Mouse (Mus musculus) adrenal gland, adult 18-20 months (tissue): ENCODE measurements around the gene Odf2. TPM values are rescaled to one million over a fixed set of nuclear protein-coding genes. Genes with fewer than 3 reads are reported as not detected.

Experiments
- microRNA-seq, 2 experiments: library from miRNA; unstranded; fragments of <30 nt; microRNA quantifications; one replicate each; pipeline ENCODE4 v1.2.0; 2021; ENCODE audit warnings: borderline number of aligned reads in 2 of 2
- total RNA-seq, 2 experiments: library from RNA; stranded (reverse); gene quantifications; 1 replicate in 1 of 2; 2 replicates in 1 of 2; pipeline ENCODE4 v1.2.3; 2021

Odf2 gene
- total RNA-seq, 2 experiments from 2014 or later = 28.2 to 36.4 TPM

Small RNA genes within 50 kb of the gene (microRNA-seq; reads per million reads assigned to microRNA genes)
- gene Mir219a-2 (0 reads per million in 2 experiments), gene Mir219b (0 reads per million in 2 experiments)

Other genes starting within 250 kb of the Odf2 start
- not detected for gene Gm13420, start 137.5 kb upstream of the Odf2 start, total RNA-seq
- gene Gm13547, start 129.9 kb upstream of the Odf2 start, total RNA-seq = not detected
- gene Coq4, start 101.7 kb upstream of the Odf2 start, total RNA-seq = 10 to 100 TPM; 21.0 to 23.4 TPM
- 10 to 100 TPM; 31.1 to 31.4 TPM for gene Trub2, start 100.7 kb upstream of the Odf2 start, total RNA-seq
- 10 to 100 TPM; 27.4 to 40.6 TPM for gene Slc27a4, start 86.6 kb upstream of the Odf2 start, total RNA-seq
- 10 to 100 TPM; 36.2 to 43.9 TPM for gene Urm1, start 69.1 kb upstream of the Odf2 start, total RNA-seq
- 10 to 100 TPM in 1 of 2 experiments, 1 to 10 TPM in 1; 8.4 to 11.7 TPM for gene Cercam, start 20.1 kb upstream of the Odf2 start, total RNA-seq
- gene Gle1, start 46.2 kb downstream of the Odf2 start, total RNA-seq = 10 to 100 TPM; 28.1 to 30.8 TPM
- gene Sptan1, start 76.3 kb downstream of the Odf2 start, total RNA-seq = 100 to 1,000 TPM; 191 to 224 TPM
- gene Wdr34, start 159.7 kb downstream of the Odf2 start, total RNA-seq = 10 to 100 TPM; 15.9 to 18.3 TPM
- gene Set, start 168.2 kb downstream of the Odf2 start, total RNA-seq = 100 to 1,000 TPM; 210 to 272 TPM
- gene Pkn3, start 188.5 kb downstream of the Odf2 start, total RNA-seq = 1 to 10 TPM; 5.6 to 6.2 TPM
- 10 to 100 TPM in 1 of 2 experiments, 1 to 10 TPM in 1; 9.7 to 15.6 TPM for gene Zdhhc12, start 204.4 kb downstream of the Odf2 start, total RNA-seq
- 10 to 100 TPM; 31.6 to 40.4 TPM for gene Zer1, start 235.4 kb downstream of the Odf2 start, total RNA-seq
- 10 to 100 TPM; 38.5 to 53.2 TPM for gene Tbc1d13, start 244.5 kb downstream of the Odf2 start, total RNA-seq